Mouse (Mus musculus): ENCODE results near the gene Irf2bpl. TPM values are rescaled to one million over a fixed set of nuclear protein-coding genes. Genes with fewer than 3 reads are reported as not detected.

Irf2bpl gene
- polyA plus RNA-seq, 1 experiment, result 97.5 TPM

DNA sequence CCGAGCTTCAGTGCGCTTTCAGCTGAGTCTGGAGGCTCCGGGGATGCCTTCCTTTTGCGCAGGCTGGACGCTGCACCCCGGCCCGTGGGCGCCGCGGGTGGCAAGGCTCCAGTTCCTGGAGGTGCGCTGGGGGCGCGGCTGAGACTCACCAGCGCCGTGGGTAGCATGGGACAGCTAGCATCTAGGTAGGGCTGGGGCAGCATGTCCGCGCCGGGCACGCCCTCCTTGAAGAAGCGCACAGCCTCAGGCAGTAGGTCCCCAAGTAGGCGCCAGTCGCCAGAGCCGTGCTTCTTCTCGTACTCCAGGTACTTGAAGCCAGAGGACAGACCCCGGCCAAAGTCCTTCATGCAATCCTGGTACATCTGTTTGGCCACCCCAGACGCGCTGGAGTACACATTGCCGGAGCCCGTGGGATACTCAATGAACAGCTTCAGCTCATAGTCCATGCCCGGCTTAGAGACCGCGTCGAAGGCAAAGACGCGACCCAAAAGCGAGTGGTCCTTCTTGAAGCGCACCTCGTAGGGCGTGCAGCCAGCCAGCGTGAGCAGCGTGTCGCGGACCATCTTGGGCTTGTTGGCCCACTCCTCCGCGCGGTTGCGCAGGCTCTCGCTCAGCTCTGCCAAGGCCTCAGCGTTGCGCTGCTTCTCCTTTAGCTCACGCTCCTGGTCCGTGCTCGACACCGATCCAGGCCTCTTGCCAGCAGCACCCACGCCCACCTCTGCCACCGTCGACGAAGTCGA is 2.1 kb downstream of the Irf2bpl start:
- TF ChIP-seq POLR2A (IDR thresholded peaks at IDR 0.05; ENCODE audit: borderline replicate concordance, extremely low read depth, insufficient read depth, insufficient read length, poor library complexity, severe bottlenecking) (no peak), CTCF (IDR thresholded peaks at IDR 0.05; ENCODE audit: borderline replicate concordance, extremely low read depth, insufficient read depth, insufficient read length) (no peak)
- DNase-seq (ENCODE audit: low read depth), result peak; percentile 82

- peak; percentile 43 for DNase-seq (ENCODE audit: low read depth)
Observed at GRCm38 (mm10) chr12:86881809-86882278, 2.8 kb downstream of the Irf2bpl start.

DNA sequence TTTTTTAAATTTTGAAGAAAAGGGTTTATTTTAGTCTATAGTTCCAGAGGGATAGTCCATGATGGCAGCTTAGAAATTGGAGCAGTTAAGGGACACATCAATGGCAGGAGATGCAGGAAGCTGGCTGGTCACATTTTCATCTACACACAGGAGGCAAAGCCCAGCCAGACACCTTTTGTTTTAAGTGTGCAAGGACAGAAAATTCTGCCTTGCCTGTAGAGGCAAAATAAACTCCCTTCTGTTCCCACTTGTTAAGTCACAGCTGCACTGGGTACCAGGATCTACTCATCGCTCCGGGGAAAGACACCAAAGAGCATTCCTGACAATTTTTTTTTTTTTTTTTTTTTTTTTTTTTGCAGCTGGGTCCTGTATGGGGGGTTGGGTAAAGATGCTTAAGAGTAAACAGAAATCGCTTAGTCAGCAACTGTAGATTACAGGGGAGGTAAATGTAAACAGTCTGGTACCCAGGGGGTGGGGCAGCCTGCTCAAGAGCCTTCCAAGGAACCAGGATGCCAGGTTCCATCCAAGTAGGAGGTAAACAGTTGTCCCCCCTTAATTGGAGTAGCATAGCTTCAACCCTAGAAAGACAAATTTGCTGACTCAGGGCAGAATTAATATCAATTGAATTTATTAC is 4.4 kb downstream of the Irf2bpl start:
- DNase-seq (ENCODE audit: low read depth), result peak; percentile 64
- TF ChIP-seq CTCF (IDR thresholded peaks at IDR 0.05; ENCODE audit: borderline replicate concordance, extremely low read depth, insufficient read depth, insufficient read length) (no peak), POLR2A (IDR thresholded peaks at IDR 0.05; ENCODE audit: borderline replicate concordance, extremely low read depth, insufficient read depth, insufficient read length, poor library complexity, severe bottlenecking) (no peak)

More at GRCm38 (mm10) chr12:86881809-86882278, 2.8 kb downstream of the Irf2bpl start:
- no peak for TF ChIP-seq POLR2A (IDR thresholded peaks at IDR 0.05; ENCODE audit: borderline replicate concordance, extremely low read depth, insufficient read depth, insufficient read length, poor library complexity, severe bottlenecking)
- no peak for TF ChIP-seq CTCF (IDR thresholded peaks at IDR 0.05; ENCODE audit: borderline replicate concordance, extremely low read depth, insufficient read depth, insufficient read length)

DNA sequence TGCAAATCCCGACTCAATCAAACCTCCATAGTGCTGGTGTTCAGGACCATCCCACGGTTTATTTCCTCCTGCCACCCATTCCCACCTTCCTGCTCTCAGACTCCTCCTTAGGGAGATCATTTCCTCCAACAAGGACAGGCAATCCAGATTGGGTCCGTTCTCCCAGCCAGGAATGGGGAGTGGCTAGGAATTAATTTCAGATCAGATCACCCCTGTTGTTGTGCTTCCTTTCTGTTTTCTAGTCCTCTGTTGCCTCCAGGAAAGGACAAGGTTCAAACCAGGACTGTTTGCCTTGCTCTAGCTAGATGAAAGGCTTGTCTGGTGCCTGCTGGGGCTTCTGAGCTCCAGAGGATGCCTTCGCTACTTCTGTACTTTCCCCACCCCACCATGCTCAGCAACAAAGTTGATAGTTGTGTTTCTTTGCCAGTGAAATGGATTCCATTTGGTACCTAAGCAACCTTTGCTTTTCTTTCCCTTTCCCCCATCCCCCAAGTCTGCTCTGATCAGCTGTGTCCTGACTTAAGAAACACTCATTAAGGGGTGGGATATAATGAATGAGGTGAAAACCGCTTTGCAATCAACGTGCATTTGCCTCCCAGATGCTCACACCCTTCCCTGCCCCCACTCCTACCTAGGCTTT is 5.0 kb downstream of the Irf2bpl start:
- TF ChIP-seq POLR2A (IDR thresholded peaks at IDR 0.05; ENCODE audit: borderline replicate concordance, extremely low read depth, insufficient read depth, insufficient read length, poor library complexity, severe bottlenecking) (no peak), CTCF (IDR thresholded peaks at IDR 0.05; ENCODE audit: borderline replicate concordance, extremely low read depth, insufficient read depth, insufficient read length) (no peak)
- peak; percentile 65 for DNase-seq (ENCODE audit: low read depth)

GRCm38 (mm10) chr12:86878426-86879353 is 5.9 kb downstream of the Irf2bpl start:
- TF ChIP-seq CTCF (IDR thresholded peaks at IDR 0.05; ENCODE audit: borderline replicate concordance, extremely low read depth, insufficient read depth, insufficient read length) (no peak), POLR2A (IDR thresholded peaks at IDR 0.05; ENCODE audit: borderline replicate concordance, extremely low read depth, insufficient read depth, insufficient read length, poor library complexity, severe bottlenecking) (no peak)
- peak; percentile 41 for DNase-seq (ENCODE audit: low read depth)

DNA sequence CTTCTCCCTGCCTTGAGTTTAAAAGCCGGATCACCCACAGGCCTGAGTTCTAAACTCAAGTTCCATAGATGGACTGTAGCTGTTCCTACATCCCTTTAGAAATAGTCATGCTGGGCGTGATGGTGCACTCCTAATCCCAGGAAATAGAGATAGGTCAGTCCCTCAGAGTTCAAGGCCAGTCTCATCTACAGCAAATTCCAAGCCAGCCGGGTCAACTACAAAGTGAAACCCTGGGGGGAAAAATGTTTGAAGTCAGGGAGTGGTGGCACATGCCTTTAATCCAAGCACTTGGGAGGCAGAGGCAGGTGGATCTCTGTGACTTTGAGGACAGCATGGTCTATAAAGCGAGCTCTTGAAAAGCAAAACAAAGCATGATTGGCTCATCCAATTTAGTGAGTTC is 7.6 kb downstream of the Irf2bpl start:
- no peak for TF ChIP-seq CTCF (IDR thresholded peaks at IDR 0.05; ENCODE audit: borderline replicate concordance, extremely low read depth, insufficient read depth, insufficient read length)
- TF ChIP-seq POLR2A (IDR thresholded peaks at IDR 0.05; ENCODE audit: borderline replicate concordance, extremely low read depth, insufficient read depth, insufficient read length, poor library complexity, severe bottlenecking), result no peak
- no peak for DNase-seq (ENCODE audit: low read depth)

DNA sequence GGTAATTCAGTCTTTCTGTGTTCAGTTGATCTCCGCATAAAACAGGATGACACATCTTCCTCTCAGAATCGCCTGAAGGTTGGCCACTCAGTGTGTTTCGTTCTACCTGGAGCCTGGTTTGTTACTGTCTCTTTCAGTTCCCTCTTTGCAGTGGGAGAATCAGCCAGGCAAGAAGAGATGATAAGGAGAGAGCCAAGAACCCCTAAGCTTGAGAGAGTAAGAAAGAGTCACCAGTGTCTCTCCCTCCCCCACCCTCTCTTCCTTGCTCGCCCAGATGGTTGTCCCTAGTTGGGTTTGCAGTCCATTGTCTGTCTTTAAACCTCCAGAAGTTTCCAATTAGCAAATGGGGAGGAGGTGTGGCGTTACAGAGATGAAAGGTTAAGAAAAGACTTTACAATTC is 8.5 kb downstream of the Irf2bpl start:
- TF ChIP-seq CTCF (IDR thresholded peaks at IDR 0.05; ENCODE audit: borderline replicate concordance, extremely low read depth, insufficient read depth, insufficient read length) (no peak), POLR2A (IDR thresholded peaks at IDR 0.05; ENCODE audit: borderline replicate concordance, extremely low read depth, insufficient read depth, insufficient read length, poor library complexity, severe bottlenecking) (no peak)
- no peak for DNase-seq (ENCODE audit: low read depth)

DNA sequence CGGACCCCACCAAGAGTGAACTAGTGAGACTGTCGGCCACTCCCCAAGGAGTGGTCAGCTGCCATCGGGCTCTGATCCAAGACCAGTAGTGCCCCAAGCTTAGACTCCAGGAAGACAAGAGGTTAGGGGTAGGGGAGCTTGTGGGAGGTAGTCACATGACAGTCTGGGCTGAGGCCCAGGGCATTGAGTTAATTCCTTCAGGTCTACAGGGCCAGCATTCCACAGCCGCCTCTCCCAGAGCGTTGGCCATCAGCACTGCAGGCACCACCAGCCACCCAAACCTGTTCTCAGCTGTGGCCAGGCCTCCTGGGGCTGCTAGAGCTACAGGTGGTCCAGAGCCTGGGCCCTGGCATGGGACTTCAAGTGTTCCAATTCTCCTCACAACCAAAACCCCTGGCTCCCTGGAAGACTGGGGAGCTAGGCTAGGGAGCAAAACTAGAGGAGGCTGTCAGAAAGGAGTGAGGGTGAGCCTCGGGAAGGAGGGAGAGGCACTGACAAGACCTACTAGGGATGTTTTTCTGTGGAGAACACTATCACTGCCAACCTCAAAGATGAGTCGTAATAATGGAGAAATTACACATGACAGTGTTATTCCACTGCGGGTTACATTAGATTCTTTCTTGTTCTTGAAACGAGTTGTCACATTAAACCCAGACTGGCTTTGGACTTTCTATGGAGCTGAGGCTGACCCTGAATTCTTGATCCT is 12.1 kb downstream of the Irf2bpl start:
- DNase-seq (ENCODE audit: low read depth), result peak; percentile 57
- TF ChIP-seq POLR2A (IDR thresholded peaks at IDR 0.05; ENCODE audit: borderline replicate concordance, extremely low read depth, insufficient read depth, insufficient read length, poor library complexity, severe bottlenecking), result no peak
- TF ChIP-seq CTCF (IDR thresholded peaks at IDR 0.05; ENCODE audit: borderline replicate concordance, extremely low read depth, insufficient read depth, insufficient read length), result no peak

GRCm38 (mm10) chr12:86871666-86872334 is 12.8 kb downstream of the Irf2bpl start:
- DNase-seq (ENCODE audit: low read depth), result no peak
- TF ChIP-seq CTCF (IDR thresholded peaks at IDR 0.05; ENCODE audit: borderline replicate concordance, extremely low read depth, insufficient read depth, insufficient read length), result no peak
- no peak for TF ChIP-seq POLR2A (IDR thresholded peaks at IDR 0.05; ENCODE audit: borderline replicate concordance, extremely low read depth, insufficient read depth, insufficient read length, poor library complexity, severe bottlenecking)

- DNase-seq (ENCODE audit: low read depth), result no peak
- no peak for TF ChIP-seq CTCF (IDR thresholded peaks at IDR 0.05; ENCODE audit: borderline replicate concordance, extremely low read depth, insufficient read depth, insufficient read length)
- no peak for TF ChIP-seq POLR2A (IDR thresholded peaks at IDR 0.05; ENCODE audit: borderline replicate concordance, extremely low read depth, insufficient read depth, insufficient read length, poor library complexity, severe bottlenecking)
Observed at GRCm38 (mm10) chr12:86870996-86871395, 13.6 kb downstream of the Irf2bpl start.
